ENCODE assay signal across 8 mouse cellular contexts in the genomic region with DNA sequence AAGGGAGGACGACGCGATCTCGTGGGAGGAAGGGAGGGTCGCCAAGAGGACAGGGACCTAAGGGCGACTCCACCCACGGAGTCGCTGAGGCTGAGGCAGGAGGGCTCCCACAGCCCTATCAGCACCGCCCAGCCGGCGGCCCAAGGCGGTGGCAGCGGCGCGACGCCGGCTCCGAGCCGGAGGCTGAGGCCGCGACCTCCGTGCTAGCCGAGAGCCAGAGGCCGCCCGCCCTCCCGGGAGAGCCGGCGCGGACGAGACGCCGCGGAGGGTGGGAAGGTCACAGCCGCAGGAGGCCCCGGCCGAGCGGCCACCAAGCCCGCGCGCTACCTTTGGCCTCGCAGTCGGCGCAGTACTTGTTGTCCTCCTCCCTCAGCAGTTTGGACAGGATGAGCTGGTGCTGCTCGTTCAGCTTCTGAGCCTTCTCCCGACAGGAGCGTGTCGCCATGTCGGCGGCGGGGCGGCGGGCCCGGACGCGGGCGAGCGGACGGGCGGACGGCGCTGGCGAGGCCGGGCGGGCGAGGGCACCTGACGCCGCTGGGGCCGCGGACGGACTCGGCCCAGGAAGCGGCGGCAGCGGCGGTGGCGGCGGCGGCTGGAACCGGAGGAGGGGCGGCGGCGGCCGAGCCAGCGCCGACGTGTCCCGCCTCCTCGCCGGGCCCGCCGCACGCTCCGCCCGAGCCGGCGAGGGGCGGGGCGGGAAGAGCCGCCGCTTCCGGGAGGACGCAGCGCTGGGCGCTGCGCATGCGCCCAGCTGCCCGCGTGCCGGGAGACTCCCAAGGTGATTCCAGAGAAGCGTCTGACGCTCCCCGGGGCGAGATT. TPM values are rescaled to one million over a fixed set of nuclear protein-coding genes. Genes with fewer than 3 reads are reported as not detected.
A peak's percentile ranks its signal among the peaks of the same experiment; 100 is the strongest.
DNase-seq lines count a peak whose midpoint lies in the region; ATAC-seq and TF ChIP-seq lines count a peak whose summit lies in the region.

TSS of gene Smap1 (minus strand) at position 607 of the 819 bp plus-strand sequence.

- intact Hi-C loops in left cerebral cortex, adult 2 months (cut with DNase I): loop anchor here (5.0 to 10.0 kb wide), 3 partner anchors 85 to 183 kb away; partner anchors contain the start of genes B3gat2, Fam135a and Sdhaf4

- peak; percentile 90 for ATAC-seq in megakaryocyte, adult 5-6 weeks (ENCODE audit: poor library complexity, severe bottlenecking)

- DNase-seq in adipocyte (ENCODE audit: low spot score): peak; percentile 85
- DNase-seq in embryo, embryonic 10 days (ENCODE audit: low spot score): peak; percentile 72
- peak; percentile 85 for DNase-seq in gastrocnemius, postnatal 10 days
- DNase-seq in hindlimb bud, embryonic 11.5 days (ENCODE audit: extremely low spot score, low read depth, low spot score): peak; percentile 61
- DNase-seq in left cerebral cortex, adult 2 months (ENCODE audit: extremely low spot score in 1 of 2, low spot score in 2 of 2): peak; percentile 79 to 87
- DNase-seq in right cerebral cortex, adult 18-20 months: peak; percentile 88
- DNase-seq in urinary bladder, adult 2 months (ENCODE audit: low spot score): peak; percentile 62

- TF ChIP-seq CTCF in left cerebral cortex, adult 2 months (IDR thresholded peaks at IDR 0.05): no peak

- H3K27ac ChIP-seq in left cerebral cortex, adult 2 months: peak within 1 kb of the TSS; percentile 96

- H3K4me3 ChIP-seq in left cerebral cortex, adult 2 months: peak within 1 kb of the TSS; percentile 92

RNA-seq across cellular contexts. Expression of gene Smap1, which starts in this region (rescaled TPM):
- total RNA-seq in gastrocnemius, postnatal 10 days (2021): 10 to 100 TPM; 34.9 to 46.0 TPM
- 100 to 1,000 TPM; 142 to 144 TPM for total RNA-seq in left cerebral cortex, adult 2 months (2021)
- total RNA-seq in megakaryocyte, adult 5-6 weeks (2015): 63.1 and 70.6 TPM in 2 replicates
- total RNA-seq in megakaryocyte, adult 5-6 weeks (2017): 28.7 and 39.4 TPM in 2 replicates
- polyA plus RNA-seq in urinary bladder, adult 2 months (2012; rRNA removed): 57.6 and 61.1 TPM in 2 replicates

Comparison
In these comparisons a context has a peak if more than half of its experiments do, and no peak if none do; other contexts are left out.
1. Peak in every context shown above with its lines: DNase-seq, ATAC-seq, H3K4me3 ChIP-seq and H3K27ac ChIP-seq.